Mouse (Mus musculus): ENCODE data around the gene Otud6a. TPM values are rescaled to one million over a fixed set of nuclear protein-coding genes. Genes with fewer than 3 reads are reported as not detected.
"Not testable (repeated sequence)": the region's sequence is repeated elsewhere in the genome, so short reads cannot be mapped to it uniquely, and the experiment has no call there.

Gene Otud6a
- not detected for total RNA-seq (2022)

- no peak for DNase-seq
Observed at GRCm38 (mm10) chrX:100428693-100429092, at the start of gene Otud6a. Otud6a (plus strand) TSS chrX:100429013.

- no peak for DNase-seq
Observed at GRCm38 (mm10) chrX:100389887-100390286, 38.9 kb upstream of the Otud6a start.

GRCm38 (mm10) chrX:100392304-100392703 is 36.5 kb upstream of the Otud6a start:
- DNase-seq, result no peak

GRCm38 (mm10) chrX:100394223-100394861 is 34.5 kb upstream of the Otud6a start:
- DNase-seq, result no peak

GRCm38 (mm10) chrX:100395026-100395425 is 33.8 kb upstream of the Otud6a start:
- peak; percentile 8 for DNase-seq

- no peak for DNase-seq
Observed at GRCm38 (mm10) chrX:100400900-100401299, 27.9 kb upstream of the Otud6a start.

- no peak for DNase-seq
Observed at GRCm38 (mm10) chrX:100401657-100402056, 27.2 kb upstream of the Otud6a start.

GRCm38 (mm10) chrX:100409245-100409644 is 19.6 kb upstream of the Otud6a start:
- no peak for DNase-seq

- DNase-seq, result no peak
Observed at GRCm38 (mm10) chrX:100432311-100432710, 3.5 kb downstream of the Otud6a start.

GRCm38 (mm10) chrX:100442617-100443016 is 13.8 kb downstream of the Otud6a start, which contains the start of gene Awat2:
Awat2 (minus strand) TSS chrX:100442717.
- not testable (repeated sequence) for DNase-seq

GRCm38 (mm10) chrX:100443532-100443931 is 14.7 kb downstream of the Otud6a start:
- no peak for DNase-seq

- DNase-seq, result no peak
Observed at GRCm38 (mm10) chrX:100468047-100468446, 39.2 kb downstream of the Otud6a start.

- no peak for DNase-seq
Observed at GRCm38 (mm10) chrX:100470126-100470525, 41.3 kb downstream of the Otud6a start.

GRCm38 (mm10) chrX:100471491-100471890 is 42.7 kb downstream of the Otud6a start:
- peak; percentile 47 for DNase-seq

GRCm38 (mm10) chrX:100475569-100476223 is 46.9 kb downstream of the Otud6a start:
- no peak for DNase-seq

Small RNAs within 50 kb of the gene (microRNA-seq; reads per million reads assigned to microRNA genes)
- gene Mir676, result 1,979 to 2,232 reads per million in 2 experiments

Other genes starting within 250 kb of the Otud6a start
- 1 to 10 TPM in 1 of 4 experiments, under 1 TPM in 3; 0.58 to 1.6 (median 0.64) TPM for gene Awat2, start 13.7 kb downstream of the Otud6a start, total RNA-seq (2022)
- 10 to 100 TPM; 59.0 to 75.8 (median 66.5) TPM for gene Igbp1, start 65.3 kb downstream of the Otud6a start, total RNA-seq (2022)
- gene Dgat2l6, start 95.8 kb downstream of the Otud6a start, total RNA-seq (2022), result not detected
- not detected for gene Awat1, start 143.2 kb downstream of the Otud6a start, total RNA-seq (2022)
- under 1 TPM in 2 of 4 experiments, not detected in 2; 0.05 to 0.07 TPM for gene P2ry4, start 165.9 kb downstream of the Otud6a start, total RNA-seq (2022)
- gene Arr3, start 176.5 kb downstream of the Otud6a start, total RNA-seq (2022), result not detected
- 1 to 10 TPM in 1 of 4 experiments, under 1 TPM in 3; 0.55 to 1.0 (median 0.87) TPM for gene Kif4, start 196.7 kb downstream of the Otud6a start, total RNA-seq (2022)
- 10 to 100 TPM; 45.6 to 56.9 (median 47.4) TPM for gene Pdzd11, start 197.6 kb downstream of the Otud6a start, total RNA-seq (2022)